Mouse (Mus musculus) megakaryocyte, embryonic 14.5 days (primary cell): Measurements from ENCODE around the gene Olfr263.

Experiments
- FLI1 ChIP-seq: IDR thresholded peaks from 2 replicates; pipeline ENCODE4 v1.6.1; 2012; ENCODE audit warnings: low read length, inconsistent platforms, mixed read lengths
- GATA1 ChIP-seq: IDR thresholded peaks from 3 replicates; pipeline ENCODE4 v1.6.1; 2012; ENCODE audit warnings: mixed read lengths, low read length, inconsistent platforms, borderline replicate concordance

DNA sequence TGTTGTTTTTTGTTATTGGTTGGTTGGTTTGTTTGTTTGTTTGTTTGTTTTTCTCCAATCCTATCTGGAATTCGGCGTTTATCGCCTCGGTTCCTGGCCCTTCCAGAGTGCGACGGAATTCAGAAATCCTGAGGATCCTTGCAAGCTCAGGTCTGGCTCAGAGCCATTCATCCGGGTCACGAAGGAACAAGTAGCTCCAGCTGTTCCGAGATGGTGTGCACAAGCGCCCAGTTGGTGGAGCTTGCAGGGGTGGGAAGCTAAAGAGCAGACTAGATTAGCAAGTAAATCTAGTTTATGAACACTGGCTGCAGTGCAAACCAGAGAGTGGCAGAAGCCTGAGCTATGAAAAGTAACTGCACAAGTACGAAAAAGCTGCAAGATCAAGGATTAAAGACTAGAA lies 43.6 kb downstream of the Olfr263 start:
- TF ChIP-seq GATA1 (no peak), FLI1 (no peak)
